Mouse (Mus musculus) heart, adult 2 months (tissue): ENCODE results near the gene Hacl1. TPM values are rescaled to one million over a fixed set of nuclear protein-coding genes. Genes with fewer than 3 reads are reported as not detected.
A peak's percentile ranks its signal among the peaks of the same experiment; 100 is the strongest.

Experiments used
- DNase-seq, 2 experiments: peaks; one replicate each; pipeline ENCODE4 v3.0.0; 2021
- H3K27ac ChIP-seq: fragments of 200-600 bp; 2 replicates; pipeline ENCODE4 v1.8.1; 2022
- H3K27me3 ChIP-seq: fragments of 200-500 bp; 2 replicates; pipeline ENCODE4 v1.6.1; 2012; ENCODE audit warnings: mild to moderate bottlenecking, low read length, inconsistent platforms, mixed read lengths; ENCODE audit not compliant: control insufficient read depth, insufficient read depth
- H3K36me3 ChIP-seq: fragments of 200-500 bp; 2 replicates; pipeline ENCODE4 v1.6.1; 2012; ENCODE audit warnings: low read length, inconsistent platforms; ENCODE audit not compliant: control insufficient read depth, insufficient read depth
- H3K4me1 ChIP-seq: fragments of 200-500 bp; 2 replicates; pipeline ENCODE4 v1.6.1; 2011; ENCODE audit warnings: low read length; ENCODE audit not compliant: control insufficient read depth, insufficient read depth
- H3K4me3 ChIP-seq: fragments of 200-600 bp; 2 replicates; pipeline ENCODE4 v1.8.1; 2022
- H3K79me2 ChIP-seq: fragments of 200-500 bp; replicated peaks from 2 replicates; pipeline ENCODE4 v1.6.1; 2012; ENCODE audit warnings: mild to moderate bottlenecking, inconsistent platforms, low read length, moderate library complexity, mixed read lengths; ENCODE audit not compliant: control insufficient read depth, insufficient read depth
- H3K9ac ChIP-seq: fragments of 200-500 bp; 2 replicates; pipeline ENCODE4 v1.6.1; 2012; ENCODE audit warnings: low read depth, mild to moderate bottlenecking, control low read depth, inconsistent platforms, low read length, mixed read lengths
- CTCF ChIP-seq: fragments of 200-600 bp; IDR thresholded peaks from 2 replicates; pipeline ENCODE4 v1.8.1; 2022; ENCODE audit warnings: antibody characterized with exemption, mild to moderate bottlenecking, moderate library complexity
- EP300 ChIP-seq: fragments of 200-500 bp; IDR thresholded peaks from 2 replicates; pipeline ENCODE4 v1.6.1; 2011; ENCODE audit warnings: low read depth, low read length, control low read depth; ENCODE audit not compliant: insufficient read depth
- POLR2A ChIP-seq: fragments of 200-500 bp; IDR thresholded peaks from 2 replicates; pipeline ENCODE4 v1.6.1; 2011; ENCODE audit warnings: mild to moderate bottlenecking, low read depth, low read length, control low read depth; ENCODE audit not compliant: insufficient read depth
- WGBS: fragments of 180-500 bp; shearing (Covaris S2); methylation state at CpG from one replicate; pipeline ENCODE4 v1.1.7; 2018; 5-methylcytosine and 5-hydroxymethylcytosine counted together
- intact Hi-C: fragments of 180-260 bp; cut with DNase I; formaldehyde crosslinking; loops from one replicate; pipeline ENCODE4 v1.15.1; 2025
- polyA plus RNA-seq: library from polyadenylated mRNA; depleted of rRNA; stranded (reverse); fragments of >200 nt; gene quantifications from 2 replicates; pipeline ENCODE4 v1.2.3, GENCODE M21; 2012
- total RNA-seq, 2 experiments: library from RNA; stranded (reverse); gene quantifications; 2 replicates each; pipeline ENCODE4 v1.2.3; 2021

Hacl1 gene
- total and polyA plus RNA-seq, 3 experiments, result 8.2 to 11.2 (median 10.1) TPM

DNA sequence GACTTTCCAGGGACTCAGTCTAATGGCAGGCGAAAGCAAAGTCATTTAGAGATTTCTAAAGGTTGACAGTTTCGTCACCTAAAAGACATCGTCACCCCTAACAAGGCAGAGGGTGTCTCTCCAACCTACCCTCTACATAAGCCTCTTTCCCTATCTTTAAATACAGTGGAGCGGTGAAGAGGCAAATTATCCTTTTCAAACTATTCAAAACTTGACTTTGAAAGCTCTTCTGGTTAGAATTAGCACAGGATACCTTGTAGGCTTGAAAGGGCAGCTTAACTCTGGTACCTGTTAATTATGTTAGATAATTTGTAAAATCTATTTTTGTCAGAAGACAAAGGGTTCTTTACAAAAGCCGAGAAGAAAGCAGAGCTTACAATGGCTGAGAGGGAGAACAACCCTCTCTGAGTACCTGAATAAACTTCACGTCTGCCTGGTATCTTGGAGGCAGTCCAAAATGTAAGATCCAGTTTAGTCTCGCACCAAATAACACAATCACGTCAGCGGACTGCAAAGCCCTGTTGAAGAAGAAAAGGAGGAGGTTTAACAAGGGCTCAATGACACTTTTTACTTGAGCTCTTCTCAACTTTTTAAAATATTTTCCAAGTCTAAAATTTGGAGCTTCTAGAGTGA is 20.4 kb downstream of the Hacl1 start:
- no peak overlapping the region for H3K9ac ChIP-seq
- H3K27ac ChIP-seq, result no peak overlapping the region

DNA sequence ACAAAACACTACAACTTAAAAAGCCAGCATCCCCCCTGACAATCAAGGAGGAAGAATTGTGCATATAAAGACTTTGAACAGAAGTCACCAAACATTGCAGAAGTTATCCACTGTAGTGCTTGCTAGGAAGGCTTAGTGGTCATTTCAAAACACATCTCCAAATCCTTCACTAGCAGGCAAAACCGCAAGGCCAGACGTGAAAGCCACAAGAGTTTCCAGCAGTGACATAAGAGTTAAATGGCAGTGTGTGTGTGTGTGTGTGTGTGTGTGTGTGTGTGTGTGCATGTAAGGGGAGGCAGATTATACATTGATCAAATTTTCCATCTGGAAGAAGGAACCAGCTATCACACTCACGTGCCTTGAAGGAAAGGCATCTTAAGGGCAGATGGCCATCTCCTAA is 23.1 kb downstream of the Hacl1 start:
- no peak overlapping the region for H3K9ac ChIP-seq
- H3K79me2 ChIP-seq, result no peaks in the 10 kb centered on the region
- TF ChIP-seq CTCF (no peak), EP300 (no peak), POLR2A (no peak)
- no peak overlapping the region for H3K4me3 ChIP-seq
- H3K27ac ChIP-seq, result no peak overlapping the region
- no peak for DNase-seq
- no peaks in the 10 kb centered on the region for H3K36me3 ChIP-seq
- 69% methylated on average over 3 of the region's 3 CpGs for WGBS
- intact Hi-C loops, result no loop called here
- H3K4me1 ChIP-seq, result no peaks in the 10 kb centered on the region
- no peaks in the 10 kb centered on the region for H3K27me3 ChIP-seq

More for the DNA sequence above, 20.4 kb downstream of the Hacl1 start:
- intact Hi-C loops, result no loop called here
- Histone ChIP-seq H3K79me2 (no peaks in the 10 kb centered on the region), H3K4me1 (no peaks in the 10 kb centered on the region), H3K4me3 (no peak overlapping the region), H3K36me3 (no peaks in the 10 kb centered on the region), H3K27me3 (no peaks in the 10 kb centered on the region)
- no peak for DNase-seq
- TF ChIP-seq EP300 (no peak), CTCF (no peak), POLR2A (no peak)
- WGBS, result 77% methylated on average over 9 of the region's 9 CpGs

DNA sequence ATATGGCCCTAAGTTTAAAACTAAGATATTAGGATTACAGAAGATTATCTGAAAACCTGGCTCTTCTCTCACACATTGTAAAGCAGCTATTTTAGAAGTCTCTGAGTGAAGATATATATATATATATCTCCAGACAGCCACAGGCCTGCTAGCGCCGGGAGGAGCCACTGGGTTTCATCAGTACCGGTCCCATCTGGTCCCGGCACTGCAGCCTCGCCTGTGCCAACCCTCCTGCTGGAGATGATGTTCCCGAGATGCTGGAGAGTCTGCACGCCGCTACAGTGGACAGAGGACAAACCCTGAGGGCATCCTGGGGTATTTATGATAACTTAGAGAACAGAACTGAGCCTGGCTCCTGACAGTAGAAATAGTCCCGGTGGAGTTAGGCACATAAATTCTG is 23.9 kb downstream of the Hacl1 start:
- DNase-seq, result no peak
- H3K4me3 ChIP-seq, result no peak overlapping the region
- no peaks in the 10 kb centered on the region for H3K27me3 ChIP-seq
- no peaks in the 10 kb centered on the region for H3K36me3 ChIP-seq
- no peak overlapping the region for H3K27ac ChIP-seq
- TF ChIP-seq CTCF (no peak), EP300 (no peak), POLR2A (no peak)
- H3K79me2 ChIP-seq, result no peaks in the 10 kb centered on the region
- intact Hi-C loops, result no loop called here
- 87% methylated on average over 9 of the region's 9 CpGs for WGBS
- no peak overlapping the region for H3K9ac ChIP-seq
- H3K4me1 ChIP-seq, result no peaks in the 10 kb centered on the region

DNA sequence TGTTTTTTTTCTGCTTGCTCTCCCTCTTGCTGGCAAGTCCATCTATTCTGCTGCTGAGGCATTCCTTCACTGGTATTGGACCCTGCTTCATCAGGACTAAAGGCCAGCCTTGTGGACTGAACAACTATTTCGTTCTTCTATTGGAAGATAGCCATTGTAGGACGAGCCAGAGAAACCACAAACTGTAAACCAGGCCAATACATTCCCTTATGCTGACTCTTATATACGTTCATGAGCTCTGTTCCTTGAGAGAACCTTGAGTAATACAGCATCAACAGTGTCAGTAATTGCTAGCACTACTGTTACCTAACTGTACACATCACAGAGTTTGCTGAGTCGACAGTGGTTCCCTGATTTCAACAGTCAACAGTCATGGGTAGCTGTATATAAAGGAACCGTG is 27.4 kb downstream of the Hacl1 start:
- H3K4me1 ChIP-seq, result no peaks in the 10 kb centered on the region
- 84% methylated on average over 5 of the region's 5 CpGs for whole genome bisulfite sequencing
- H3K9ac ChIP-seq, result no peak overlapping the region
- H3K36me3 ChIP-seq, result no peaks in the 10 kb centered on the region
- intact Hi-C loops, result no loop called here
- no peaks in the 10 kb centered on the region for H3K27me3 ChIP-seq
- DNase-seq, result no peak
- TF ChIP-seq CTCF (no peak), POLR2A (no peak), EP300 (no peak)
- H3K27ac ChIP-seq, result no peak overlapping the region
- no peak overlapping the region for H3K4me3 ChIP-seq
- H3K79me2 ChIP-seq, result no peaks in the 10 kb centered on the region

DNA sequence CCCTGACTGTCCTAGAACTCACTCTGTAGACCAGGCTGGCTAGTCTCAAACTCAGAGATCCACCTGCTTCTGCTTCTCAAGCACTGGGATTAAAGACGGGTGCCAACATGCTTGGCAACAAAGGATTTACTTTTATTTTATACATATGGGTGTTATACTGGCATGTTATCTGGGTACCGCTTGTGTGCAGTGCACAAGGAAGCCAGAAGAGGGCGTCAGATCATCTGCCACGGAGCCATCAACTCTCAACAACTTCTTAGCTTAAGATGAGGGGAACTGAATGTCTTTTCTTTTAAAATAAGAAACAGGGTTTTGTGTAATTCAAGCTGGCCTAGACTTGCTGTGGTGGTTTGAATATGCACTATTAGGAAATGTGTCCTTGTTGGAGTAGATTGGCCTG is 29.1 kb downstream of the Hacl1 start:
- no peaks in the 10 kb centered on the region for H3K4me1 ChIP-seq
- no peaks in the 10 kb centered on the region for H3K27me3 ChIP-seq
- intact Hi-C loops, result no loop called here
- no peaks in the 10 kb centered on the region for H3K36me3 ChIP-seq
- no peak overlapping the region for H3K9ac ChIP-seq
- no peak for DNase-seq
- TF ChIP-seq EP300 (no peak), POLR2A (no peak), CTCF (0 out of 2 replicates have a peak, but pooled peaks have one; percentile 10)
- H3K4me3 ChIP-seq, result no peak overlapping the region
- no peaks in the 10 kb centered on the region for H3K79me2 ChIP-seq
- 72% methylated on average over 4 of the region's 4 CpGs for whole genome bisulfite sequencing
- H3K27ac ChIP-seq, result no peak overlapping the region

DNA sequence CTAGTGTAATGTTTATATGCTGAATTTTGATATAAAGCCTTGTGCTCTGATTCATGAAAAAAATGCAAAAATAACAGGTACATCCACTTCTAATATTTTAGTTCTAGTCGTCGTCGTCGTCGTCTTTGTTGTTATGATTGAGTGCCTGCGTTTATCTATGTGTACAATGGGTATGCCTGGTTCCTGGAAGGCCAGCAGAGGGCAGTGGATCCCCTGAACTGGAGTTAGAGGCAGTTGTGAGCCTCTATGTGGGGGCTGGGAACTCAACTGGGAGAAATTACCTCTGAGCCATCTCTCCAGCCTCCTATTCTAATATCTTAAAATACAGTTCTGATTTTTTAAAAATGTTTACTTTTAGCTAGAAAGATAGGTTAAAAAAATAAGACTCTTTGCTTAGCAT is 35.6 kb downstream of the Hacl1 start:
- peak; percentile 39 for TF ChIP-seq CTCF
- TF ChIP-seq POLR2A, result no peak
- Histone ChIP-seq H3K4me1 (no peaks in the 10 kb centered on the region), H3K27ac (no peak overlapping the region), H3K36me3 (no peaks in the 10 kb centered on the region), H3K79me2 (no peaks in the 10 kb centered on the region), H3K9ac (no peak overlapping the region), H3K27me3 (no peaks in the 10 kb centered on the region), H3K4me3 (no peak overlapping the region)
- intact Hi-C loops, result loop anchor here (1.0 kb wide), 1 partner anchor 86 kb away; no protein-coding TSS in a partner anchor
- no peak for DNase-seq
- WGBS, result 49% methylated on average over 6 of the region's 6 CpGs
